Comparison of ENCODE assay signal across 9 mouse cellular contexts in genomic region chr11:98965416-98966077, GRCm38 (mm10). TPM values are rescaled to one million over a fixed set of nuclear protein-coding genes. Genes with fewer than 3 reads are reported as not detected.
DNase-seq lines count a peak whose midpoint lies in the region; ATAC-seq and TF ChIP-seq lines count a peak whose summit lies in the region.
"Had no signal": no experiment of that assay in that cellular context is flagged by ENCODE, and none has a peak within 500 bp of the region (broad histone marks: within the 10 kb centered on the region; RNA-seq: fewer than 3 reads in every experiment).

No protein-coding gene starts in this region.

- TF ChIP-seq CTCF in heart, adult 2 months (IDR thresholded peaks at IDR 0.05): no peak

- H3K79me2 ChIP-seq in heart, adult 2 months (replicated peaks; ENCODE audit: control insufficient read depth, insufficient read depth, low read length): no peaks in the 10 kb centered on the region

- H3K9ac ChIP-seq in heart, adult 2 months (ENCODE audit: low read depth, low read length): no peak overlapping the region
- H3K9ac ChIP-seq in liver, embryonic 12.5 days: no peak overlapping the region

- no peak for TF ChIP-seq EP300 in heart, adult 2 months (IDR thresholded peaks at IDR 0.05; ENCODE audit: insufficient read depth, low read depth, low read length)

- no peak for DNase-seq in heart, adult 2 months
- DNase-seq in heart, postnatal 14 days: no peak
- DNase-seq in thymus, postnatal 4 days: peak; percentile 63
- no peak for DNase-seq in thymus, postnatal 10 days (ENCODE audit: low spot score in 2 of 2)
- DNase-seq in T-cell, adult 2 months (ENCODE audit: low spot score): no peak
- no peak for DNase-seq in left cerebral cortex, adult 9 months (ENCODE audit: low spot score in 2 of 2)
- DNase-seq in urinary bladder, adult 18-20 months (ENCODE audit: low spot score in 2 of 2): no peak

- peak overlapping the region; percentile 100 for H3K4me2 ChIP-seq in liver, embryonic 12.5 days

- 34% methylated on average over 11 of the region's 11 CpGs for WGBS in heart, adult 2 months
- 28% methylated on average over 10 of the region's 11 CpGs for WGBS in liver, embryonic 12.5 days (ENCODE audit: insufficient replicate concordance)

- H3K4me1 ChIP-seq in heart, adult 2 months (ENCODE audit: control insufficient read depth, insufficient read depth, low read length): peaks cover 41% of the 10 kb centered on the region
- peaks cover 94% of the 10 kb centered on the region for H3K4me1 ChIP-seq in liver, embryonic 12.5 days

- no peaks in the 10 kb centered on the region for H3K9me3 ChIP-seq in liver, embryonic 12.5 days (replicated peaks)

- H3K4me3 ChIP-seq in heart, adult 2 months: no peak overlapping the region
- H3K4me3 ChIP-seq in liver, embryonic 12.5 days: no peak overlapping the region

- H3K27ac ChIP-seq in heart, adult 2 months: peak overlapping the region; percentile 33; the same call in 1 of the 2 replicates
- peak overlapping the region; percentile 70; the same call in 1 of the 2 replicates for H3K27ac ChIP-seq in liver, embryonic 12.5 days

- intact Hi-C loops in heart, adult 2 months (cut with DNase I): no loop called here
- intact Hi-C loops in heart, postnatal 14 days (cut with DNase I): loop anchor here (5.0 kb wide), 1 partner anchor 103 kb away; the partner anchor contains the start of gene Wipf2

- H3K27me3 ChIP-seq in heart, adult 2 months (ENCODE audit: control insufficient read depth, insufficient read depth, low read length): no peaks in the 10 kb centered on the region
- peaks cover 99% of the 10 kb centered on the region for H3K27me3 ChIP-seq in liver, embryonic 12.5 days (replicated peaks)

- no peak for ATAC-seq in liver, embryonic 12.5 days

- no peak for TF ChIP-seq POLR2A in heart, adult 2 months (IDR thresholded peaks at IDR 0.05; ENCODE audit: insufficient read depth, low read depth, low read length)

- peaks cover 2% of the 10 kb centered on the region for H3K36me3 ChIP-seq in heart, adult 2 months (ENCODE audit: control insufficient read depth, insufficient read depth, low read length)
- H3K36me3 ChIP-seq in liver, embryonic 12.5 days: peaks cover 26% of the 10 kb centered on the region

RNA-seq across cellular contexts. Expression of gene Gjd3, which starts 17.3 kb away (rescaled TPM):
- under 1 TPM; 0.27 to 0.31 TPM for total RNA-seq in heart, adult 2 months (2021)
- 0.94 and 1.6 TPM in 2 replicates for polyA plus RNA-seq in heart, adult 2 months (2012; rRNA removed)
- 1 to 10 TPM; 1.5 to 2.0 TPM for total RNA-seq in heart, postnatal 14 days (2021)
- polyA plus RNA-seq in liver, embryonic 12.5 days (2016; fragmentation: Nextera tagmentation; extraction: Ambion mirVana): not detected in 2 replicates
- polyA plus RNA-seq: liver, embryonic 16.5 days had no signal

RNA-seq across cellular contexts. Expression of gene Rara, which starts 37.9 kb away (rescaled TPM):
- total RNA-seq in heart, adult 2 months (2021): 10 to 100 TPM; 10.1 to 12.8 TPM
- 7.1 and 10.9 TPM in 2 replicates for polyA plus RNA-seq in heart, adult 2 months (2012; rRNA removed)
- 10 to 100 TPM; 17.9 to 21.6 TPM for total RNA-seq in heart, postnatal 14 days (2021)
- 6.8 and 7.1 TPM in 2 replicates for polyA plus RNA-seq in liver, embryonic 12.5 days (2016; fragmentation: Nextera tagmentation; extraction: Ambion mirVana)

RNA-seq across cellular contexts. Expression of gene Cdc6, which starts 57.9 kb away (rescaled TPM):
- under 1 TPM; 0.13 to 0.32 TPM for total RNA-seq in heart, adult 2 months (2021)
- 0.14 and 0.26 TPM in 2 replicates for polyA plus RNA-seq in heart, adult 2 months (2012; rRNA removed)
- 1 to 10 TPM in 1 of 2 experiments, under 1 TPM in 1; 0.72 to 2.2 TPM for total RNA-seq in heart, postnatal 14 days (2021)
- 86.5 and 89.9 TPM in 2 replicates for polyA plus RNA-seq in liver, embryonic 12.5 days (2016; fragmentation: Nextera tagmentation; extraction: Ambion mirVana)

RNA-seq across cellular contexts. Expression of gene Top2a, which starts 58.4 kb away (rescaled TPM):
- 1 to 10 TPM; 1.4 to 2.3 TPM for total RNA-seq in heart, adult 2 months (2021)
- polyA plus RNA-seq in heart, adult 2 months (2012; rRNA removed): 0.27 and 0.56 TPM in 2 replicates
- total RNA-seq in heart, postnatal 14 days (2021): 10 to 100 TPM; 16.0 to 34.1 TPM
- polyA plus RNA-seq in liver, embryonic 12.5 days (2016; fragmentation: Nextera tagmentation; extraction: Ambion mirVana): 249 and 261 TPM in 2 replicates
